Mouse (Mus musculus): ENCODE measurements around the gene Cyp2c23. TPM values are rescaled to one million over a fixed set of nuclear protein-coding genes. Genes with fewer than 3 reads are reported as not detected.

Gene Cyp2c23
- polyA plus RNA-seq, 2 experiments, result 10.5 to 20.7 TPM

- Histone ChIP-seq H3K27ac (no peak overlapping the region), H3K9me3 (ENCODE audit: control insufficient read depth, low read length) (no peaks in the 10 kb centered on the region), H3K36me3 (replicated peaks; ENCODE audit: control insufficient read depth, insufficient read depth, low read depth) (peaks cover 3% of the 10 kb centered on the region), H3K27me3 (ENCODE audit: control insufficient read depth, insufficient read depth, low read length) (no peaks in the 10 kb centered on the region), H3K4me1 (replicated peaks; ENCODE audit: control insufficient read depth in 2 of 2, insufficient read depth in 2 of 2, low read length in 1 of 2) (peaks cover 0 to 10% of the 10 kb centered on the region in 2 experiments; a peak in 3 of 4 replicates), H3K9ac (replicated peaks) (no peak overlapping the region), H3K4me3 (ENCODE audit: insufficient read depth in 1 of 2, low read depth in 2 of 2, low read length in 2 of 2) (no peak overlapping the region), H3K4me2 (ENCODE audit: low read depth) (no peak overlapping the region)
- no peak for DNase-seq (ENCODE audit: low read depth in 3 of 3, low spot score in 3 of 3)
- WGBS (ENCODE audit: insufficient replicate concordance), result 72% methylated on average over 7 of the region's 7 CpGs
- ATAC-seq (ENCODE audit: insufficient read depth), result no peak
- TF ChIP-seq CTCF (IDR thresholded peaks at IDR 0.05; ENCODE audit: low read depth), result no peak
- no peak for TF ChIP-seq EP300 (IDR thresholded peaks at IDR 0.05; ENCODE audit: low read depth)
Observed at GRCm38 (mm10) chr19:44063773-44064172, 34.8 kb upstream of the Cyp2c23 start.

- H3K4me3 ChIP-seq (ENCODE audit: insufficient read depth in 1 of 2, low read depth in 2 of 2, low read length in 2 of 2), result no peak overlapping the region
- H3K36me3 ChIP-seq (replicated peaks; ENCODE audit: control insufficient read depth, insufficient read depth, low read depth), result peaks cover 6% of the 10 kb centered on the region
- H3K9ac ChIP-seq (replicated peaks), result no peak overlapping the region
- no peaks in the 10 kb centered on the region for H3K27me3 ChIP-seq (ENCODE audit: control insufficient read depth, insufficient read depth, low read length)
- WGBS (ENCODE audit: insufficient replicate concordance), result 61% methylated on average over 3 of the region's 3 CpGs
- no peaks in the 10 kb centered on the region; a peak in 1 of 4 replicates for H3K4me1 ChIP-seq (replicated peaks; ENCODE audit: control insufficient read depth in 2 of 2, insufficient read depth in 2 of 2, low read length in 1 of 2)
- no peak for TF ChIP-seq CTCF (IDR thresholded peaks at IDR 0.05; ENCODE audit: low read depth)
- DNase-seq (ENCODE audit: low read depth in 3 of 3, low spot score in 3 of 3) (no peak), ATAC-seq (ENCODE audit: insufficient read depth) (no peak)
- no peaks in the 10 kb centered on the region for H3K9me3 ChIP-seq (ENCODE audit: control insufficient read depth, low read length)
- no peak overlapping the region for H3K27ac ChIP-seq
- no peak overlapping the region for H3K4me2 ChIP-seq (ENCODE audit: low read depth)
Observed at GRCm38 (mm10) chr19:44060226-44060625, 31.2 kb upstream of the Cyp2c23 start.

- Histone ChIP-seq H3K9me3 (ENCODE audit: control insufficient read depth, low read length) (no peaks in the 10 kb centered on the region), H3K4me2 (ENCODE audit: low read depth) (no peak overlapping the region), H3K36me3 (replicated peaks; ENCODE audit: control insufficient read depth, insufficient read depth, low read depth) (peaks cover 3% of the 10 kb centered on the region; the same call in 1 of the 2 replicates), H3K27ac (no peak overlapping the region), H3K27me3 (ENCODE audit: control insufficient read depth, insufficient read depth, low read length) (no peaks in the 10 kb centered on the region), H3K4me1 (replicated peaks; ENCODE audit: control insufficient read depth in 2 of 2, insufficient read depth in 2 of 2, low read length in 1 of 2) (no peaks in the 10 kb centered on the region; a peak in 1 of 4 replicates), H3K9ac (replicated peaks) (no peak overlapping the region), H3K4me3 (ENCODE audit: insufficient read depth in 1 of 2, low read depth in 2 of 2, low read length in 2 of 2) (no peak overlapping the region)
- TF ChIP-seq CTCF (IDR thresholded peaks at IDR 0.05; ENCODE audit: low read depth), result no peak
- TF ChIP-seq EP300 (IDR thresholded peaks at IDR 0.05; ENCODE audit: low read depth), result no peak
- 53% methylated on average over 4 of the region's 4 CpGs for WGBS (ENCODE audit: insufficient replicate concordance)
- ATAC-seq (ENCODE audit: insufficient read depth) (no peak), DNase-seq (ENCODE audit: low read depth in 3 of 3, low spot score in 3 of 3) (no peak)
Observed at GRCm38 (mm10) chr19:44055173-44055826, 26.3 kb upstream of the Cyp2c23 start.

- H3K4me1 ChIP-seq (replicated peaks; ENCODE audit: control insufficient read depth in 2 of 2, insufficient read depth in 2 of 2, low read length in 1 of 2), result no peaks in the 10 kb centered on the region; a peak in 1 of 4 replicates
- no peak overlapping the region for H3K27ac ChIP-seq
- no peaks in the 10 kb centered on the region for H3K9me3 ChIP-seq (ENCODE audit: control insufficient read depth, low read length)
- H3K4me3 ChIP-seq (ENCODE audit: insufficient read depth in 1 of 2, low read depth in 2 of 2, low read length in 2 of 2), result no peak overlapping the region
- 52% methylated on average over 4 of the region's 4 CpGs for WGBS (ENCODE audit: insufficient replicate concordance)
- H3K27me3 ChIP-seq (ENCODE audit: control insufficient read depth, insufficient read depth, low read length), result no peaks in the 10 kb centered on the region
- no peak for ATAC-seq (ENCODE audit: insufficient read depth)
- no peak for TF ChIP-seq EP300 (IDR thresholded peaks at IDR 0.05; ENCODE audit: low read depth)
- no peak for TF ChIP-seq CTCF (IDR thresholded peaks at IDR 0.05; ENCODE audit: low read depth)
- DNase-seq (ENCODE audit: low read depth in 3 of 3, low spot score in 3 of 3), result no peak
- no peaks in the 10 kb centered on the region; the same call in 1 of the 2 replicates for H3K36me3 ChIP-seq (replicated peaks; ENCODE audit: control insufficient read depth, insufficient read depth, low read depth)
- H3K9ac ChIP-seq (replicated peaks), result no peak overlapping the region
- no peak overlapping the region for H3K4me2 ChIP-seq (ENCODE audit: low read depth)
Observed at GRCm38 (mm10) chr19:44050388-44050787, 21.4 kb upstream of the Cyp2c23 start.

- Histone ChIP-seq H3K27ac (no peak overlapping the region), H3K9ac (replicated peaks) (no peak overlapping the region), H3K4me1 (replicated peaks; ENCODE audit: control insufficient read depth in 2 of 2, insufficient read depth in 2 of 2, low read length in 1 of 2) (no peaks in the 10 kb centered on the region; a peak in 1 of 4 replicates), H3K4me2 (ENCODE audit: low read depth) (no peak overlapping the region), H3K27me3 (ENCODE audit: control insufficient read depth, insufficient read depth, low read length) (no peaks in the 10 kb centered on the region), H3K9me3 (ENCODE audit: control insufficient read depth, low read length) (no peaks in the 10 kb centered on the region), H3K4me3 (ENCODE audit: insufficient read depth in 1 of 2, low read depth in 2 of 2, low read length in 2 of 2) (no peak overlapping the region), H3K36me3 (replicated peaks; ENCODE audit: control insufficient read depth, insufficient read depth, low read depth) (peaks cover 2% of the 10 kb centered on the region; the same call in 1 of the 2 replicates)
- DNase-seq (ENCODE audit: low read depth in 3 of 3, low spot score in 3 of 3), result no peak
- no peak for TF ChIP-seq EP300 (IDR thresholded peaks at IDR 0.05; ENCODE audit: low read depth)
- no peak for TF ChIP-seq CTCF (IDR thresholded peaks at IDR 0.05; ENCODE audit: low read depth)
- ATAC-seq (ENCODE audit: insufficient read depth), result no peak
- 64% methylated on average over 3 of the region's 3 CpGs for WGBS (ENCODE audit: insufficient replicate concordance)
Observed at GRCm38 (mm10) chr19:44049282-44049681, 20.3 kb upstream of the Cyp2c23 start.
